Mouse (Mus musculus) liver, embryonic 12.5 days (tissue): ENCODE data around the gene Pfn3. TPM values are rescaled to one million over a fixed set of nuclear protein-coding genes. Genes with fewer than 3 reads are reported as not detected.
A peak's percentile ranks its signal among the peaks of the same experiment; 100 is the strongest.

Experiments
- ATAC-seq: fragments of 200-750 bp; cut with Nextera tagmentation; 2 replicates; pipeline ENCODE4 v1.8.0; 2017; ENCODE audit warnings: moderate number of reproducible peaks, mild to moderate bottlenecking, moderate library complexity
- H3K27ac ChIP-seq: fragments of 300-500 bp; sonication (generic); 2 replicates; pipeline ENCODE4 v1.5.1; 2016; ENCODE audit warnings: mild to moderate bottlenecking
- H3K27me3 ChIP-seq: fragments of 300-500 bp; sonication (generic); replicated peaks from 2 replicates; pipeline ENCODE4 v1.6.1; 2016; ENCODE audit warnings: mild to moderate bottlenecking, moderate library complexity
- H3K36me3 ChIP-seq: fragments of 300-500 bp; sonication (generic); 2 replicates; pipeline ENCODE4 v1.6.1; 2016; ENCODE audit warnings: mild to moderate bottlenecking, moderate library complexity
- H3K4me1 ChIP-seq: fragments of 300-500 bp; sonication (generic); 2 replicates; pipeline ENCODE4 v1.6.1; 2016
- H3K4me2 ChIP-seq: fragments of 300-500 bp; sonication (generic); 2 replicates; pipeline ENCODE4 v1.6.1; 2016; ENCODE audit warnings: mild to moderate bottlenecking, moderate library complexity
- H3K4me3 ChIP-seq: fragments of 300-500 bp; sonication (generic); 2 replicates; pipeline ENCODE4 v1.5.1; 2016; ENCODE audit warnings: mild to moderate bottlenecking, moderate library complexity
- H3K9ac ChIP-seq: fragments of 300-500 bp; sonication (generic); 2 replicates; pipeline ENCODE4 v1.6.1; 2016; ENCODE audit warnings: mild to moderate bottlenecking, moderate library complexity
- H3K9me3 ChIP-seq: fragments of 300-500 bp; sonication (generic); replicated peaks from 2 replicates; pipeline ENCODE4 v1.6.1; 2016; ENCODE audit warnings: mild to moderate bottlenecking, moderate library complexity
- WGBS: fragments of 180-500 bp; shearing (Covaris S2); methylation state at CpG from one replicate; pipeline ENCODE4 v1.1.7; 2016; ENCODE audit not compliant: insufficient replicate concordance; 5-methylcytosine and 5-hydroxymethylcytosine counted together
- polyA plus RNA-seq: library from polyadenylated mRNA; unstranded; fragments of >200 nt; fragmentation: Nextera tagmentation; extraction: Ambion mirVana; gene quantifications from 2 replicates; pipeline ENCODE4 v1.2.1, GENCODE M21; 2016

Pfn3 gene
- not detected in 2 replicates for polyA plus RNA-seq

DNA sequence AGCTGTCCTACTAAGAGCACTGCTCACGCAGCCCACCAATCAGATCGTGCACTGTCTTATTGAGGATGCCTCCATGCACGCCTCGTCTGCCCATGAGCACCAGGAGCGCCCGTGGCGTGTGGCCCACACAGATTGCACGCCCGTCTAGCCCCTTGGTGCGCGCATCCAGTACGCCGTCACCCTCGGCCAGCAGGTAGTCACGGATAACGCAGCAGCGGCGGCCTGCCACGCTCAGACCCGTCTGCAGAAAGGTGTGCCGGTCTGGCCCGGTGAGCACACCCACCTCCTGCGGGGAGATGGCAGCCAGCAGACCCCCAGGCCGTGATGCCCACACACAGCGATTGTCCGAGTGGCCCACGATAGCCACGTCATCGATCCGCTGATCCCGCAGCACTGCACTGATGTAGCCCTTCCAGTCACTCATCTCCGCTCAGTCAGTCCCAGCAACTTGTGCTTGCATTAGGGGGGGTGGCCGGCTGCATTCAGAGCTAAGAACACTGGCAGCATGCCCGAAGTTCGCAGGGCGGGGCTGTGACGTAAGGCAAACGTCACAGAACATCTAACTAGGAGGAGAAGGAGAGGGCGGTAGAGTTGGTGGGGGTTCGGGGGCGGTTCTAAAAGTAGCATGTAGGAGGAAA lies at the start of gene Pfn3:
Pfn3 (minus strand) TSS at position 490 of the 638 bp plus-strand sequence.
- H3K9ac ChIP-seq = no peak within 1 kb of the TSS
- no peak for ATAC-seq
- H3K36me3 ChIP-seq = no peaks in the 10 kb centered on the region

DNA sequence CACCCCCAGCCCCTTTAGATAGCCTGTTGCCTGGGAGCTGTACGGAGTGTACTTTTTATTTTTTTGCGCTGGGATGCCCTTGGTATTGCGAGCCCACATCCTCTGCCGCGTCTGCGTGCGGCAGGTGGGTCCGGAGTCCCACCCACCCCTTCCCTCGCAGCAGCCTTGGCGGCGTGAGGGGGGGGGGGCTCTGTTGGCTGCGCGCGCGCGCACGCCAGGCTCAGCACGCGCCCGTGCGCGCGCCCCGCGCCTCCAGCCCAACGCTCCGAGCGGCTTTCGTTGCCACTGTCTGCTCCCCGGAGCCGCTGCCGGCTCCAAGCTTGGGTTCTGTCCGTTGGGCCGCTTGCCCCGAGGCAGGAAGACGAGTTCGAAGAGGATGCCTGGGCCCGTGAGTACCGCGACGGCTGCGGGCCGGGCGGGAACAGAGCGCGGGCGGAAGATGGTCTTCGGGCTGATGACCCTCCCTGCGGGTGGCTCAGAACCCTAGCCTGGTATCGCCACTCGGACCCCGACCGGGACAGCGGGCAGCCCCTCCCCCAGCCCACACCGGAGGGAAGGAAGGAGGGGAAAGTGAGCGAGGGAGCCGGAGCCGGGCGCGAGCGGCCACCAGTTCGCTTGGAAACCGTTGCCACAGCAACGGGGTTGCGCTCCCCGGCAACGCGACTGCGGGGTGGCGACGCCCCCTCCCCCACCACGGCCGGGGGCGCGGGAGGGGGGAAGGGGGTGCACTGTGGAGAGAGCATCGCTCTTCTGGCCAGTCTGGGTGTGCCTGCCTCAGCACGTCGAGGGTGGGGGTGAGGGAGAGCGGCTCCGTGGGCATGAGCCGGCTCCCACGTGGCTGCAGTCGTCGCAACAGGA lies 49.2 kb upstream of the Pfn3 start, which contains the start of gene Prr7:
Prr7 (plus strand) TSS at position 241 of the 858 bp plus-strand sequence.
- ATAC-seq = peak; percentile 27; the same call in 1 of the 2 replicates
- peak within 1 kb of the TSS; percentile 42 for H3K9ac ChIP-seq
- peaks cover 34% of the 10 kb centered on the region for H3K36me3 ChIP-seq
- WGBS = 2% methylated on average over 83 of the region's 84 CpGs
- no peak within 1 kb of the TSS for H3K27ac ChIP-seq
- H3K27me3 ChIP-seq = peaks cover 72% of the 10 kb centered on the region
- no peaks in the 10 kb centered on the region for H3K9me3 ChIP-seq
- peaks cover 17% of the 10 kb centered on the region for H3K4me1 ChIP-seq
- H3K4me2 ChIP-seq = peak within 1 kb of the TSS; percentile 75
- peak within 1 kb of the TSS; percentile 53 for H3K4me3 ChIP-seq

More for the DNA sequence above, at the start of gene Pfn3:
- Histone ChIP-seq H3K4me2 (peak within 1 kb of the TSS; percentile 48), H3K9me3 (no peaks in the 10 kb centered on the region), H3K27ac (no peak within 1 kb of the TSS), H3K4me3 (peak within 1 kb of the TSS; percentile 25), H3K4me1 (peaks cover 24% of the 10 kb centered on the region), H3K27me3 (peaks cover 88% of the 10 kb centered on the region)
- WGBS = 14% methylated on average over 41 of the region's 41 CpGs

DNA sequence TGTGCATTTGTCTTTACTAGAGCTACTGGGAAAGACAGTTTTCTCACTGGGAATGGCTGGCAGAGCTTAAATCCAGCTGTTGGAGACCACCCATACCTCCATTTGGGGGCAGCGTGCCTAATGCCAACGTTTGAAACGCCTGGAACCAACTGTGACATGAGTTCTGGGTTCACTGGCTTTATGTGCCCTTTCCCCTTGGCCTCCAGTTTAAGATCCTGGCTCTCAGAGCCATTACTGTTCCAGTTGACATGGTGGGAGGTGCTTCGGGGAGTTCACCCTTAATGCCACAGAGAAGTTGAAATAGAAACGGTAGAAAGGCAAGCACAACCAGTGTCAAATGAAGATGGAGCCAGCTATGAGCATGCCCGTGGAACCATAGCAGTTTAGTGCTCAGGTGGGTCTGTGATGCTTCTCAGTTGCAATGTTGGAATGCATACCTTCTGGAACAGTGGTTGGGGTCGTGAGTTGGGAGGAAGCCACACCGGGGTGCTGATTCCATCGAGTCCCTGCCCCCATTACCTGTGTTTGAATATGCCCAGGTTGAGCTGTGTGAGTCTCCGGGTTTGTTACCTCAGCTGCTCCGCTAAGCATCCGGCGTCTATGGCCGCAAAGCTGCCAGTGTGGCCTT lies 48.5 kb upstream of the Pfn3 start:
- no peak overlapping the region for H3K27ac ChIP-seq
- peak overlapping the region; percentile 53 for H3K4me3 ChIP-seq
- no peaks in the 10 kb centered on the region for H3K9me3 ChIP-seq
- ATAC-seq = no peak
- H3K9ac ChIP-seq = 0 out of 2 replicates have a peak overlapping the region, but pooled peaks have one; percentile 42
- peaks cover 41% of the 10 kb centered on the region for H3K36me3 ChIP-seq
- H3K4me2 ChIP-seq = peak overlapping the region; percentile 75
- peaks cover 17% of the 10 kb centered on the region for H3K4me1 ChIP-seq
- H3K27me3 ChIP-seq = peaks cover 65% of the 10 kb centered on the region
- 17% methylated on average over 14 of the region's 14 CpGs for WGBS

DNA sequence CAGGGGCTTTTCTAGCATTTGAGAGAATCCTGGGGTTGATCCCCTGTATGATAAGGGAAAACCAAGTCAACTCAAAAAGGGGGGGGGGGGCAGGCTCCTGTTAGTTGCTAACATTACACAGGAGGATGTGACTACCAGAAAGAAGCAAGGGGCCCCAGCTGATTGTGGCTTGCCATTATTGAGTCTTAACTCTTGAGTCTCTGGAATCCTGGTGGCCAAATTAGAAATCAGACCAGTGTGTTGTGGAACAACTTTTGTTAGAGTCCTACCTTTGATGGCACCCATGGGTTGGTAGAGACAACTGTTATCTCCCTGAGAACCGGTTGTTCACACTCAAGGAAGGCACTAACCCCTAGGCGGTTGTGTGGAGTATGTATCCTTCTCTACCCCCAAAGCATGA lies 47.9 kb upstream of the Pfn3 start:
- 40% methylated on average over 2 of the region's 2 CpGs for WGBS

DNA sequence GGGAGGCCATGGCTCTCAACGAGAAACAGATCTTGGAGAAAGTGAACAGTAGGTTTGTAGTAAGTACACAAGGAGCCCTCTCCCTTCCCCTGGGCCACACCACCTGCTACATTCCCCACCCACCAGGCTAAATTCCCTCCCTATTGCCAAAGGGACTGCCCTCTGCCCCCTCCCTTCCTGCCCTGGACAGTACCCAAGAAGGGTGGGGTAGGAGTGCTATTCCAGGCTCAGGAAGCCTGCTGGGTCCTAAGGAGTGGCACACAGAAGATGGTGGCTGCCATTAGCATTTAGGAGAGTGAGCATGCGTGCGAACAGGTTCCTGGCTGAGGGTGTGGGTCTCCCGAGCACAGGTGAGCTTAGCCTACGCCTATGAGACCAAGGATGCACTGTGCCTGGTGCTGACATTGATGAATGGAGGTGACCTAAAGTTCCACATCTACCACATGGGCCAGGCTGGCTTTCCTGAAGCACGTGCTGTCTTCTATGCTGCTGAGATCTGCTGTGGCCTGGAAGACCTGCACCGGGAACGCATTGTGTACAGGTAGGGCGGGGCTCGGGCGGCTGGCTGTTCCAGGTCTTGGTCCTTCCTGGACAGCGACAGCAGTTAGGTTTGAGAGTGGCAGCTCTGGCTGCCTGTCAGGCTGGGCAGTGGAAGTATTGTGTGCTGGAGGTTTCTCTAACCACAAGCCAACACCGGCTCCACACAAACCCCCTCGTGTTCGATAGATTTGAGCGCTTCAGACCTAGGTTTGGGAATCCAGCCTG lies 36.9 kb upstream of the Pfn3 start:
- Histone ChIP-seq H3K27ac (no peak overlapping the region), H3K4me3 (no peak overlapping the region), H3K9ac (no peak overlapping the region), H3K9me3 (no peaks in the 10 kb centered on the region), H3K4me2 (no peak overlapping the region), H3K36me3 (peaks cover 95% of the 10 kb centered on the region), H3K4me1 (peaks cover 32% of the 10 kb centered on the region), H3K27me3 (no peaks in the 10 kb centered on the region)
- WGBS = 89% methylated on average over 16 of the region's 16 CpGs
- no peak for ATAC-seq

More for the DNA sequence above, 47.9 kb upstream of the Pfn3 start:
- Histone ChIP-seq H3K9ac (no peak overlapping the region), H3K4me1 (peaks cover 17% of the 10 kb centered on the region), H3K4me2 (0 out of 2 replicates have a peak overlapping the region, but pooled peaks have one; percentile 75), H3K27me3 (peaks cover 60% of the 10 kb centered on the region), H3K9me3 (no peaks in the 10 kb centered on the region), H3K27ac (no peak overlapping the region), H3K36me3 (peaks cover 47% of the 10 kb centered on the region), H3K4me3 (no peak overlapping the region)
- ATAC-seq = no peak

DNA sequence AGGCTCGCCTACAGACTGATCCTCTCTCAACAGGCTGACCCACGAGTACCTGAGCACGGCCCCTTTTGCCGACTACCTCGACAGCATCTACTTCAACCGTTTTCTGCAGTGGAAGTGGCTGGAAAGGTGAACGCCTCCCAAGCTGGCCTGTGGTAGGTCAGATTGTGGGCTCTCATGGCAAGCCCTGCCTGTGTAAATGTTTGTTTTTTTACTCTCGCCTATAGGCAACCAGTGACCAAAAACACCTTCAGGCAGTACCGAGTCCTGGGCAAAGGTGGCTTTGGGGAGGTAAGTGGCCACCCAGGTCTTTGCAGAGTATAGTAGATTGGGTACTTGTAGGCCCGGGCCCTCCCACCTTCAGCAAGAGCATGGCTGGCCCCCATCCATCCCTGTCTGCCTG lies 36.3 kb upstream of the Pfn3 start:
- no peak overlapping the region for H3K9ac ChIP-seq
- H3K4me1 ChIP-seq = peaks cover 38% of the 10 kb centered on the region
- no peak overlapping the region for H3K4me2 ChIP-seq
- H3K27me3 ChIP-seq = no peaks in the 10 kb centered on the region
- no peaks in the 10 kb centered on the region for H3K9me3 ChIP-seq
- 82% methylated on average over 10 of the region's 10 CpGs for WGBS
- peaks cover 88% of the 10 kb centered on the region for H3K36me3 ChIP-seq
- H3K4me3 ChIP-seq = no peak overlapping the region
- ATAC-seq = no peak
- H3K27ac ChIP-seq = no peak overlapping the region

DNA sequence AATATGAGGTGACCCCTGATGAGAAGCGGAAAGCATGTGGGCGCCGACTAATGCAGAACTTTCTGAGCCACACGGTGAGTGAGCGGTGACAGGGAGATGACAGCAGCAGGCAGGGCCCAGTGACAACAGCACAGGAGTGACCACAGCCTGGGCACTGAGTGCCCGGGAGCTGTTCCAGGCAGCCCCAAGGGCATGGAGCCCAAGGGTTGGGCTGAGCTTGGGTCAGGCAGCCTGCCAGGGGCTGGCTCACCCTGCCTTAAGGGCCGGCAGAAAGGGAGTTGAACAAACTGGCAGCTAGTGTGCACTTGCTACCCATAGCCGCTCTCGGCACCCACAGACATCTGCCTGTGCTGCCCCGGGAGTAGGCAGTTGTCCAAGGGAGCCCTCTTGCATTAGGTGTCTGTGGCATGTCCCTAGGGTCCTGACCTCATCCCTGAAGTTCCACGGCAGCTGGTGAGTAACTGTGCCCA lies 35.5 kb upstream of the Pfn3 start:
- no peaks in the 10 kb centered on the region for H3K27me3 ChIP-seq
- H3K9me3 ChIP-seq = no peaks in the 10 kb centered on the region
- WGBS = 89% methylated on average over 11 of the region's 11 CpGs
- peaks cover 81% of the 10 kb centered on the region for H3K36me3 ChIP-seq
- H3K9ac ChIP-seq = no peak overlapping the region
- H3K27ac ChIP-seq = 0 out of 2 replicates have a peak overlapping the region, but pooled peaks have one; percentile 25
- no peak overlapping the region for H3K4me2 ChIP-seq
- no peak for ATAC-seq
- H3K4me1 ChIP-seq = peaks cover 46% of the 10 kb centered on the region
- no peak overlapping the region for H3K4me3 ChIP-seq

DNA sequence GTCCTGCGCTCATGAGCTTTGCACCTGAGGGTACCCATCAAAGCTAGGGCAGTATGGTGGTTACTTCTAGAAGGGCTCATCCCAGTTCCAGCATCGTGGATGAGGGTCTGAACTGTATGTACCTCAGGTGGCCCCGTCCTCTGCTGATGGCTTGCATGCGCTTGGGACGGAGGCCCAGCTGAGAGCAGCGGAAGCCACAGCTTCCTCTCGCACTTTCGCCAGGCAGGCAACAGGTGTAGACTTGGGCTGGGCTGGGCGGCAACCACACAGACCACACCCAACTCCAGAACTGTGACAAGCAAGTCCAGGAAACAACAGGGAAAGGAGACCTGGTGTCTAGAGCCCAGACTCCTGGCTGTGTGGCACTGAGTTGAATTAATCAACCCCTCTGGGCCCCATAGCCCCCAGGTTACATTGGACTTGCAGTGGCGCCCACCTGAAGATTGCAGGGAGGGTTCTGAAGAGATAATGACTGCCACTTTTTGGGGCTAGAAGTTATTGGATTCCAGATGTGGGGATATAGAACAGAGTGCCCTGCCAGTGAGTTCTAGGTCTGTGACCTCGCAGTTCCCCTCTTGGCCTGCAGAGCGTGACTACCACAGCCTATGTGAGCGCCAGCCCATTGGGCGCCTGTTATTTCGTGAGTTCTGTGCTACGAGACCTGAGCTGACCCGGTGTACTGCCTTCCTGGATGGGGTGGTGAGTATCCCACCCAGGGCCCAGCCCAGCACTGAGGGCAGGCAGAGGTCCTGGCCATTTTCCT lies 34.8 kb upstream of the Pfn3 start:
- no peak for ATAC-seq
- H3K4me3 ChIP-seq = no peak overlapping the region
- peaks cover 74% of the 10 kb centered on the region for H3K36me3 ChIP-seq
- H3K9ac ChIP-seq = peak overlapping the region; percentile 0; the same call in 1 of the 2 replicates
- 70% methylated on average over 17 of the region's 17 CpGs for WGBS
- H3K9me3 ChIP-seq = no peaks in the 10 kb centered on the region
- H3K4me1 ChIP-seq = peaks cover 46% of the 10 kb centered on the region
- H3K27ac ChIP-seq = peak overlapping the region; percentile 25; the same call in 1 of the 2 replicates
- H3K4me2 ChIP-seq = no peak overlapping the region
- H3K27me3 ChIP-seq = no peaks in the 10 kb centered on the region

DNA sequence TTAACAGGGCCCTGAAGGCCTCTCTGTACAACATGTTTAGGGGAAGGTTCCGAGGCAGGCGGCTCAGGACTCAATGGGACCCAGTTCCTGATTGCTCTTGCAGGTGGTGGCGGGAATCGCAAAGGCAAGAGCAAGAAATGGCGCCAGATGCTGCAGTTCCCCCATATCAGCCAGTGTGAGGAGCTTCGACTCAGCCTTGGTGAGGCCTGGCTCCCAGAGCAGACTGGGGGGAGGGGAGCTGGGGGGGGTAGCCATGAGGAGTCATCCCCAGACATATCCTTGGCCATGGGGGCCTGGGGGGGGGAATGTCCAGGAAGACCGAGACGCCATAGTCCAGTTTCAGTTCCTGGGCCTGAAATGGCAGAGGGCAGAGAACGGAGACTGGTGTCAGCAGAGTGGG lies 34.2 kb upstream of the Pfn3 start:
- no peak for ATAC-seq
- 86% methylated on average over 9 of the region's 9 CpGs for WGBS
- no peaks in the 10 kb centered on the region for H3K9me3 ChIP-seq
- H3K4me2 ChIP-seq = no peak overlapping the region
- H3K36me3 ChIP-seq = peaks cover 67% of the 10 kb centered on the region
- no peaks in the 10 kb centered on the region for H3K27me3 ChIP-seq
- H3K4me3 ChIP-seq = no peak overlapping the region
- no peak overlapping the region for H3K27ac ChIP-seq
- H3K9ac ChIP-seq = 0 out of 2 replicates have a peak overlapping the region, but pooled peaks have one; percentile 14
- peaks cover 49% of the 10 kb centered on the region for H3K4me1 ChIP-seq

DNA sequence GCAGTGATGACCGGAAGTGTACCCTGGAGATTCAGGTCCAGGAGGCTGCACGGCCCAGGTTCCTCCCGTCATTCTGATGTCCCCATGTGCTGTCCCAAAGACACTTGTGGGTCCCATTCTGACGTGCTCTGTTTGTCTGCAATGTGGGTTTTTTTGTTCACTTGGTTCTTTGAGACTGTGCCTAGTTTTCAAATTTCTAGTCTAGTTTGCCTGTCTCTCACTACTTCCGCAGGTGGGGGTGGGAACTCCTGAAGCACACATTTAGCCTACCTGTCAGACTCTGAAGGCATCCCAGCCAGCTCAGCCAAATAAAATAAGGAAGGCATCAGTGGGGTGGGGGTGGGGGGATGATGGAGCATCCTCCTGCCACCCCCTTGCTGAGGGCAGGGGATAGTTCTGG lies 33.1 kb upstream of the Pfn3 start:
- Histone ChIP-seq H3K27me3 (no peaks in the 10 kb centered on the region), H3K4me3 (no peak overlapping the region), H3K9ac (no peak overlapping the region), H3K4me1 (peaks cover 56% of the 10 kb centered on the region), H3K9me3 (no peaks in the 10 kb centered on the region), H3K4me2 (peak overlapping the region; percentile 96; the same call in 1 of the 2 replicates), H3K36me3 (peaks cover 57% of the 10 kb centered on the region), H3K27ac (peak overlapping the region; percentile 98; the same call in 1 of the 2 replicates)
- WGBS = 90% methylated on average over 5 of the region's 5 CpGs
- ATAC-seq = no peak
